In genomic region chr8:79150544-79151192, GRCm38 (mm10) we compare ENCODE assay signal across 12 mouse cellular contexts.
DNase-seq lines count a peak whose midpoint lies in the region; ATAC-seq and TF ChIP-seq lines count a peak whose summit lies in the region.
"Had no signal": no experiment of that assay in that cellular context is flagged by ENCODE, and none has a peak within 500 bp of the region (broad histone marks: within the 10 kb centered on the region; RNA-seq: fewer than 3 reads in every experiment).

No protein-coding gene starts in this region.

- WGBS in lung, postnatal 0 days: 48% methylated on average over 11 of the region's 11 CpGs
- WGBS in stomach, embryonic 15.5 days: 65% methylated on average over 11 of the region's 11 CpGs

- no peaks in the 10 kb centered on the region for H3K4me1 ChIP-seq in lung, postnatal 0 days (ENCODE audit: insufficient read depth, low read depth, low read length)
- no peaks in the 10 kb centered on the region for H3K4me1 ChIP-seq in stomach, embryonic 15.5 days
- H3K4me1 ChIP-seq: limb, embryonic 12.5 days had no signal

- H3K4me3 ChIP-seq in lung, postnatal 0 days (ENCODE audit: low read depth, low read length): no peak overlapping the region
- no peak overlapping the region for H3K4me3 ChIP-seq in stomach, embryonic 15.5 days (replicated peaks)
- H3K4me3 ChIP-seq: erythroblast, embryonic 14.5 days; heart, embryonic 12.5 days; hindbrain, embryonic 15.5 days; limb, embryonic 12.5 days had no signal

- H3K27me3 ChIP-seq in lung, postnatal 0 days (replicated peaks; ENCODE audit: insufficient read depth, low read length): no peaks in the 10 kb centered on the region
- no peaks in the 10 kb centered on the region for H3K27me3 ChIP-seq in stomach, embryonic 15.5 days (replicated peaks)
- H3K27me3 ChIP-seq: heart, embryonic 12.5 days; hindbrain, embryonic 15.5 days; limb, embryonic 12.5 days had no signal

- H3K9ac ChIP-seq in lung, postnatal 0 days (replicated peaks; ENCODE audit: low read depth): no peak overlapping the region
- no peak overlapping the region for H3K9ac ChIP-seq in stomach, embryonic 15.5 days
- H3K9ac ChIP-seq: heart, embryonic 12.5 days; hindbrain, embryonic 15.5 days; limb, embryonic 12.5 days had no signal

- no peak for TF ChIP-seq CTCF in lung, postnatal 0 days (IDR thresholded peaks at IDR 0.05)

- no peaks in the 10 kb centered on the region for H3K36me3 ChIP-seq in lung, postnatal 0 days (ENCODE audit: insufficient read depth, low read length)
- peaks cover 4% of the 10 kb centered on the region; the same call in 1 of the 2 replicates for H3K36me3 ChIP-seq in stomach, embryonic 15.5 days

- no peak for TF ChIP-seq EP300 in lung, postnatal 0 days (IDR thresholded peaks at IDR 0.05)

- peak; percentile 81 for ATAC-seq in lung, postnatal 0 days
- peak; percentile 88 for ATAC-seq in CD4-positive, CD25-positive, alpha-beta regulatory T cell, adult 4 months
- 0 out of 2 replicates have a peak, but pooled peaks have one; percentile 56 for ATAC-seq in stomach, embryonic 15.5 days (ENCODE audit: insufficient read depth, low FRiP score, low read depth)
- ATAC-seq in cerebellum, adult (ENCODE audit: insufficient number of reproducible peaks, low FRiP score, low TSS enrichment): no peak

- H3K27ac ChIP-seq in lung, postnatal 0 days (ENCODE audit: low read length): no peak overlapping the region
- no peak overlapping the region for H3K27ac ChIP-seq in stomach, embryonic 15.5 days
- H3K27ac ChIP-seq: hindbrain, embryonic 15.5 days; limb, embryonic 12.5 days had no signal

- peak; percentile 72 for DNase-seq in lung, postnatal 0 days (ENCODE audit: low spot score)
- DNase-seq in lung, postnatal 14 days: no peak
- DNase-seq in adrenal gland, adult 8-10 months: peak; percentile 35
- no peak for DNase-seq in testis, postnatal 14 days (ENCODE audit: low spot score)
- DNase-seq in retina, postnatal 1 day: no peak

- H3K9me3 ChIP-seq in lung, postnatal 0 days (ENCODE audit: low read length): no peaks in the 10 kb centered on the region
- H3K9me3 ChIP-seq in stomach, embryonic 15.5 days: no peaks in the 10 kb centered on the region
- H3K9me3 ChIP-seq: heart, embryonic 12.5 days; hindbrain, embryonic 15.5 days; limb, embryonic 12.5 days had no signal

- no peak overlapping the region for H3K4me2 ChIP-seq in lung, postnatal 0 days (replicated peaks; ENCODE audit: low read depth, low read length)
- no peak overlapping the region for H3K4me2 ChIP-seq in stomach, embryonic 15.5 days
- H3K4me2 ChIP-seq: heart, embryonic 12.5 days; hindbrain, embryonic 15.5 days; limb, embryonic 12.5 days had no signal

Comparison
In these comparisons a context has a peak if more than half of its experiments do, and no peak if none do; other contexts are left out.
1. DNase-seq: peak in lung, postnatal 0 days (single experiment) and adrenal gland, adult 8-10 months (single experiment); none in lung, postnatal 14 days (single experiment), testis, postnatal 14 days (single experiment) and retina, postnatal 1 day (single experiment).